Mouse (Mus musculus): ENCODE data around the gene Cuedc2.

GRCm38 (mm10) chr19:46321101-46321943 lies 17.2 kb downstream of the Cuedc2 start:
- TF ChIP-seq MAFK (IDR thresholded peaks at IDR 0.05; ENCODE audit: insufficient read depth, low read depth, low read length), result no peak
- no peak for TF ChIP-seq ZC3H11A (IDR thresholded peaks at IDR 0.05; ENCODE audit: borderline replicate concordance, low read depth, low read length)
- no peak for TF ChIP-seq HCFC1 (IDR thresholded peaks at IDR 0.05; ENCODE audit: borderline replicate concordance, insufficient read depth, low read length)
